In genomic region chr16:19198539-19199385, GRCm38 (mm10) we compare ENCODE assay signal across 25 mouse cellular contexts.
DNase-seq lines count a peak whose midpoint lies in the region; ATAC-seq and TF ChIP-seq lines count a peak whose summit lies in the region.
"Had no signal": no experiment of that assay in that cellular context is flagged by ENCODE, and none has a peak within 500 bp of the region (broad histone marks: within the 10 kb centered on the region; RNA-seq: fewer than 3 reads in every experiment).

No protein-coding gene starts in this region.

- no peak for TF ChIP-seq CTCF in kidney, adult 2 months (conservative IDR thresholded peaks at IDR 0.05; ENCODE audit: insufficient read depth, insufficient read length, low read depth, low read length)
- no peak for TF ChIP-seq CTCF in bone marrow, adult 2 months (IDR thresholded peaks at IDR 0.05; ENCODE audit: control insufficient read depth, insufficient read depth, low read length)

- no peak overlapping the region for H3K27ac ChIP-seq in kidney, adult 2 months (ENCODE audit: insufficient read depth, low read depth, low read length)
- no peak overlapping the region for H3K27ac ChIP-seq in kidney, embryonic 14.5 days (ENCODE audit: low read depth, low read length)
- 0 out of 2 replicates have a peak overlapping the region, but pooled peaks have one; percentile 33 for H3K27ac ChIP-seq in bone marrow, adult 2 months (ENCODE audit: control insufficient read depth, insufficient read depth, low read depth, low read length, poor library complexity)
- H3K27ac ChIP-seq: embryonic facial prominence, embryonic 10.5 days; embryonic facial prominence, embryonic 13.5 days; forebrain, embryonic 12.5 days; forebrain, embryonic 15.5 days; hindbrain, embryonic 12.5 days; hindbrain, embryonic 15.5 days had no signal

- peak; percentile 1 for DNase-seq in kidney, adult 2 months
- peak; percentile 26 to 42 for DNase-seq in spleen, adult 18-20 months
- DNase-seq in spleen, adult 12 weeks (ENCODE audit: low spot score) = no peak
- peak; percentile 31 to 43 for DNase-seq in B cell, adult 2 months
- no peak for DNase-seq in adrenal gland, adult 18-20 months (ENCODE audit: low spot score in 2 of 2)
- DNase-seq in adrenal gland, postnatal 36 days = no peak
- DNase-seq: adrenal gland, postnatal 10 days; cerebellum, adult 11-12 months; cerebellum, adult 8-10 months; cerebellum, postnatal 10 days; cerebellum, postnatal 36 days; embryo, embryonic 11 days; gastrocnemius, postnatal 25 days had no signal

- ATAC-seq in kidney, embryonic 14.5 days (ENCODE audit: low FRiP score, low TSS enrichment) = no peak
- ATAC-seq: activated CD4-positive, CD25-positive, alpha-beta regulatory T cell, adult 4 months; CD4-positive, CD25-positive, alpha-beta regulatory T cell, adult 4 months; forebrain, embryonic 15.5 days had no signal

- 67% methylated on average over 6 of the region's 6 CpGs for WGBS in kidney, adult 2 months
- 71% methylated on average over 6 of the region's 6 CpGs for WGBS in kidney, embryonic 14.5 days
- 63% methylated on average over 6 of the region's 6 CpGs for WGBS in bone marrow, adult 2 months

- no peak for TF ChIP-seq POLR2A in kidney, adult 2 months (IDR thresholded peaks at IDR 0.05; ENCODE audit: low read depth, low read length)
- no peak for TF ChIP-seq POLR2A in bone marrow, adult 2 months (IDR thresholded peaks at IDR 0.05; ENCODE audit: borderline replicate concordance, control insufficient read depth, low read depth, low read length)

- no peak overlapping the region for H3K4me2 ChIP-seq in kidney, embryonic 14.5 days (replicated peaks; ENCODE audit: low read depth, low read length)
- H3K4me2 ChIP-seq: embryonic facial prominence, embryonic 13.5 days; forebrain, embryonic 12.5 days; forebrain, embryonic 15.5 days; heart, embryonic 11.5 days; hindbrain, embryonic 12.5 days; hindbrain, embryonic 15.5 days had no signal

- H3K9me3 ChIP-seq in kidney, embryonic 14.5 days (ENCODE audit: control insufficient read depth, low read length) = no peaks in the 10 kb centered on the region
- H3K9me3 ChIP-seq: embryonic facial prominence, embryonic 13.5 days; forebrain, embryonic 12.5 days; forebrain, embryonic 15.5 days; hindbrain, embryonic 12.5 days; hindbrain, embryonic 15.5 days had no signal

- H3K36me3 ChIP-seq in kidney, adult 2 months (ENCODE audit: control insufficient read depth, insufficient read depth, low read length) = no peaks in the 10 kb centered on the region
- H3K36me3 ChIP-seq in kidney, embryonic 14.5 days (ENCODE audit: control insufficient read depth, insufficient read depth, low read length) = no peaks in the 10 kb centered on the region
- H3K36me3 ChIP-seq: embryonic facial prominence, embryonic 10.5 days; embryonic facial prominence, embryonic 13.5 days; forebrain, embryonic 12.5 days; forebrain, embryonic 15.5 days; hindbrain, embryonic 12.5 days; hindbrain, embryonic 15.5 days had no signal

- H3K9ac ChIP-seq in kidney, embryonic 14.5 days (ENCODE audit: low read depth, low read length) = no peak overlapping the region
- H3K9ac ChIP-seq: embryonic facial prominence, embryonic 13.5 days; forebrain, embryonic 12.5 days; forebrain, embryonic 15.5 days; hindbrain, embryonic 12.5 days; hindbrain, embryonic 15.5 days had no signal

- no peak overlapping the region for H3K4me3 ChIP-seq in kidney, adult 2 months (ENCODE audit: insufficient read depth, low read depth, low read length)
- no peak overlapping the region for H3K4me3 ChIP-seq in kidney, embryonic 14.5 days (ENCODE audit: low read length)
- H3K4me3 ChIP-seq in bone marrow, adult 2 months (replicated peaks; ENCODE audit: control insufficient read depth, low read depth, low read length) = peak overlapping the region; percentile 47
- H3K4me3 ChIP-seq: embryonic facial prominence, embryonic 10.5 days; embryonic facial prominence, embryonic 13.5 days; erythroblast, embryonic 14.5 days; forebrain, embryonic 12.5 days; forebrain, embryonic 15.5 days; hindbrain, embryonic 12.5 days; hindbrain, embryonic 15.5 days had no signal

- H3K4me1 ChIP-seq in kidney, adult 2 months (ENCODE audit: control insufficient read depth, insufficient read depth, low read length) = no peaks in the 10 kb centered on the region
- H3K4me1 ChIP-seq in kidney, embryonic 14.5 days (ENCODE audit: control insufficient read depth, insufficient read depth, low read length) = no peaks in the 10 kb centered on the region
- no peaks in the 10 kb centered on the region; the same call in 1 of the 2 replicates for H3K4me1 ChIP-seq in bone marrow, adult 2 months (ENCODE audit: control insufficient read depth, insufficient read depth, low read length)
- H3K4me1 ChIP-seq: embryonic facial prominence, embryonic 10.5 days; embryonic facial prominence, embryonic 13.5 days; forebrain, embryonic 12.5 days; forebrain, embryonic 15.5 days; hindbrain, embryonic 12.5 days; hindbrain, embryonic 15.5 days had no signal

- H3K27me3 ChIP-seq in kidney, adult 2 months (replicated peaks; ENCODE audit: control insufficient read depth, insufficient read depth, low read length) = no peaks in the 10 kb centered on the region
- no peaks in the 10 kb centered on the region for H3K27me3 ChIP-seq in kidney, embryonic 14.5 days (ENCODE audit: control insufficient read depth, insufficient read depth, low read length)
- H3K27me3 ChIP-seq: embryonic facial prominence, embryonic 13.5 days; forebrain, embryonic 12.5 days; forebrain, embryonic 15.5 days; hindbrain, embryonic 12.5 days; hindbrain, embryonic 15.5 days had no signal

Comparison
In these comparisons a context has a peak if more than half of its experiments do, and no peak if none do; other contexts are left out.
1. DNase-seq: peak in kidney, adult 2 months (single experiment), spleen, adult 18-20 months (2 of 2) and B cell, adult 2 months (2 of 2); none in spleen, adult 12 weeks (single experiment), adrenal gland, adult 18-20 months (0 of 2) and adrenal gland, postnatal 36 days (0 of 2).